Mouse (Mus musculus) neutrophil, adult 59 days (primary cell): Measurements from ENCODE around the gene Celf3. TPM values are rescaled to one million over a fixed set of nuclear protein-coding genes. Genes with fewer than 3 reads are reported as not detected.

Experiments
- total RNA-seq, 2 experiments: library from RNA; stranded (reverse); gene quantifications; 1 replicate in 1 of 2; 2 replicates in 1 of 2; pipeline ENCODE4 v1.2.4; 2023

Gene Celf3
- not detected for total RNA-seq

DNA sequence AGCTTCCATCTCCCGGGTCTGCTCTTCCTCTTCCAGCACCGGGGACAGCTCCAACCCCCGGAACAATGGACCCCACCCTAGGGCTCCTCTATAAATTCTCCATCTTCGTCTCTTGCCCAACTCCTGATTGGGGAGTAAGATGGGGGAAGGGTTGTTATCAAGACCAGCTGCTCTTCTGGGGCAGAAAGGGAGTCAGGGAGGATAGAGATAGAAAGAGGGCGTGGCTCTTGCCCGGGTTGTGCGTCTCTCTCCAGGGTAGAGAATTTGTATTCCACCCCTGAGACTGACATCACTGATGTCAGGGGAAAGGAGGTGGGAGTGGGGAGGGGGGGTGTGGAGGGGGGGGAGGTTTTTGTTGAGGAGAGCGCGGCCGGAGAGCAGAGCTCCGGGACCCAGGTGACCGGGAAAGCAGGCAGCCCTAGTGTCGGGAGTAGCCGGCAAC lies at the start of gene Celf3:
Gene Celf3 (plus strand): TSS at position 315 of the 442 bp plus-strand sequence.

DNA sequence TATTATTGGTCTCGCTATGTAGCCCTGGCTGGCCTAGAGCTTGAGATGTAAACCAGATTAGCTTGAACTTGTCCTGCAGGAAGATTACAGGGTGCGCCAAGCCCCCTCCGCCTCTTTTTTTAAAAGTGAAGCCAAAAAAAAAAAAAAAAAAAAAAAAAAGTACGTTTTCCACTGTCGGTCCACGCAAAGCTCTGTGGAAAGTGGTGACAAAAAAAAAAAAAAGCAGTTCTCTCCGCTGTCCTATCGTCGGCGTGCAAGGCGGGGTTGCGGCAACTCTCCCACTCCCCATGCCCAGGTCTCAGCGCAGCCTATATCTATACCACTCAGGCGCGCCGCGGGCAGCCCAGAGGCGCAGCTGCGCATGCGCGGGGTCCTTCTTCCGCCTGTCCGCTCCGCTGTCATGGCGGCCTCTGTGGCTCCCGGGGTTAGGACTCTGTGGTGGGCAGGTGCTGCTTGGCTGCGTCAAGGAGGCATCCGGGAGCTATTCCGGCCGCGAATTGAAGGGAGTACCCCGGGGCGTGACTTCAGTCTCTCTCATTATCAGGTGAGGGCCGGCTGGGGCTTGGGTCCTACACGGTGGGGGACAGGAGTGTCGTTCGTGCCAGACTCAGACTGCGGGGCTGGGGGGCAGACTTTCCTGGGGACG lies 35.0 kb upstream of the Celf3 start, which contains the start of gene Mrpl9:
Gene Mrpl9 (plus strand): TSS at position 368 of the 646 bp plus-strand sequence.

DNA sequence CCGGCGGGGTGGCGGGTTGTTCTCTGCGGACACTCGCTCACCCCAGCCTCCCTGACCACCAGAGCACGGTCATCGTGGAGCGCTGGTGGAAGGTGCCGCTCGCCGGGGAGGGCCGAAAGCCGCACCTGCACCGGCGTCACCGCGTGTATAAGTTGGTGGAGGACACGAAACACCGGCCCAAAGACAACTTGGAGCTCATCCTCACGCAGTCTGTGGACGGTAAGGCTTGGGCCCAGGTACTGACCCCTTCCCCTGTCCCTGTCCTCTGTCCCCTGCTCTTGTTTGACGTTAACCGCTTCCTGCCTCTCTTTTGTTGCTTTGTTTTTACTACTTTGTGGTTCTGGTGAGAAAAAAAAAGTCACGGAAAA lies 34.5 kb upstream of the Celf3 start, which contains the start of gene Oaz3:
Gene Oaz3 (minus strand): TSS at position 319 of the 368 bp plus-strand sequence.

DNA sequence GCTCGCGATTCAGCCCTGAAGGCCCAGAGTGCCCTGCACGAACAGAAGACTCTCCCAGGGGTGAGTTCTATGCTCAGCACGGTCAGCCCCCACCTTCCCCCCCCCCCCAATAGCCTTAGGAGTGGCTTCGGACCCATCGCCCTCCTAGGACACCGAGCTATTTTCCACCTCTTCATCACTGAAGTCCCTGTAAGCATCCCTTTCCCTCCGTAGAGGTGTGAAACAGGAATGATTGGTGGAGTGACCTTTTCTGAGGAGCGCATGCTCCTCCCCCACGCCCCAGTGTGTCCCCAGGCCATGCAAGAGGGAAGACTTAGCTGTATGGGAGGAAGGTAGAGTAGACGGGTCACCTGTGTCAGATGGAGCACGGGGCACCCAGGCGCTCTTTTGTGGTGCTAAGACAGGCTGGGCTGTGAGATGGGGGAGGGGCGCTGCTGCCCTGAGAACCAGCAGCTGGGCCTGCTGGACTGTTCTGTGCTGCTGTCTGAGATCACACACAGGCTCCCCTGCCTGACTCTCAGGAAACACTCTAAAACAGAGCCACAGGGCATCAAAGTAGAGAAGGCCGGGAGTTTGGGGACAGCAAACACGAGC lies 2.3 kb downstream of the Celf3 start, which contains the start of gene Riiad1:
Gene Riiad1 (minus strand): TSS at position 51 of the 594 bp plus-strand sequence.

Other genes with a start within 250 kb of the Celf3 start
- not detected for gene Gm4778, start 214.3 kb upstream of the Celf3 start, total RNA-seq
- 1 to 10 TPM in 1 of 2 experiments, under 1 TPM in 1; 0.82 to 1.5 TPM for gene Them4, start 168.2 kb upstream of the Celf3 start, total RNA-seq
- not detected for gene Them5, start 136.2 kb upstream of the Celf3 start, total RNA-seq
- gene C2cd4d, start 115.9 kb upstream of the Celf3 start, total RNA-seq: not detected
- gene Rorc, start 105.5 kb upstream of the Celf3 start, total RNA-seq: under 1 TPM in 1 of 2 experiments, not detected in 1; 0.38 TPM
- under 1 TPM in 1 of 2 experiments, not detected in 1; 0.18 TPM for gene Lingo4, start 79.8 kb upstream of the Celf3 start, total RNA-seq
- 1 to 10 TPM in 1 of 2 experiments, under 1 TPM in 1; 1.00 to 1.5 TPM for gene Tdrkh, start 65.0 kb upstream of the Celf3 start, total RNA-seq
- 10 to 100 TPM; 16.4 to 18.9 TPM for gene Mrpl9, start 35.0 kb upstream of the Celf3 start, total RNA-seq
- not detected for gene Oaz3, start 34.4 kb upstream of the Celf3 start, total RNA-seq
- gene Riiad1, start 2.0 kb downstream of the Celf3 start, total RNA-seq: 1 to 10 TPM in 1 of 2 experiments, under 1 TPM in 1; 0.82 to 1.1 TPM
- 10 to 100 TPM; 47.6 to 52.3 TPM for gene Snx27, start 104.4 kb downstream of the Celf3 start, total RNA-seq
- gene Gm10972, start 164.8 kb downstream of the Celf3 start, total RNA-seq: not detected
- under 1 TPM; 0.44 to 0.93 TPM for gene Tuft1, start 180.6 kb downstream of the Celf3 start, total RNA-seq
- gene Selenbp2, start 215.3 kb downstream of the Celf3 start, total RNA-seq: 1 to 10 TPM in 1 of 2 experiments, under 1 TPM in 1; 0.99 to 4.0 TPM